Mouse (Mus musculus) gastrocnemius, adult 8-10 months (tissue): Measurements from ENCODE around the gene Tmem274. TPM values are rescaled to one million over a fixed set of nuclear protein-coding genes. Genes with fewer than 3 reads are reported as not detected.
A peak's percentile ranks its signal among the peaks of the same experiment; 100 is the strongest.

Source experiments
- DNase-seq, 2 experiments: peaks; one replicate each; pipeline ENCODE4 v3.0.0; 2022; ENCODE audit warnings: low spot score in 2 of 2
- total RNA-seq, 4 experiments: library from RNA; stranded (reverse); gene quantifications; 2 replicates each; pipeline ENCODE4 v1.2.4; 2022

Tmem274 gene
- total RNA-seq, 4 experiments from 2014 or later: not detected

GRCm38 (mm10) chr4:149469557-149469956, 7.6 kb upstream of the Tmem274 start:
- no peak for DNase-seq

- DNase-seq: no peak
These were observed 2.1 kb upstream of the Tmem274 start for GRCm38 (mm10) chr4:149475096-149475495.

DNA sequence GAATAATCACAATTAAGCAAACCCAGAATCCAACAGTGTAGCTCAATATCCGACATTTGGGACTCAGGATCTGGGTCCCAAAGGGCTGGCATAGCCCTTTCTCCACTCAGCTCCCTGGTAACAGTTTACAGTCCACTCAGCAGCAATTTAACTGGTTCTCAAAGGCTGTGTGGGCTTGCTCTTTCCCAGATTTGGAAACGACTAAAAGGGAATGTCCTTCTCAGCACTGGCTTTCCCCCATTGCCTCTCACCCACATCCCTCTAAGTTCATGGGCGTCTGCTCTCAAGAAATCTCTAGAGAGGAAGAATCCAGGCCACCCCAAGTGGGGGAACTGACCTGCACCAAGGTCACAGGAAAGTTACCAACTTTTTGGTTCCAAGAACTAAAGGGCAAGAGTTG, 7.4 kb downstream of the Tmem274 start:
- peak in 1 of 2 experiments; percentile 9 for DNase-seq

DNA sequence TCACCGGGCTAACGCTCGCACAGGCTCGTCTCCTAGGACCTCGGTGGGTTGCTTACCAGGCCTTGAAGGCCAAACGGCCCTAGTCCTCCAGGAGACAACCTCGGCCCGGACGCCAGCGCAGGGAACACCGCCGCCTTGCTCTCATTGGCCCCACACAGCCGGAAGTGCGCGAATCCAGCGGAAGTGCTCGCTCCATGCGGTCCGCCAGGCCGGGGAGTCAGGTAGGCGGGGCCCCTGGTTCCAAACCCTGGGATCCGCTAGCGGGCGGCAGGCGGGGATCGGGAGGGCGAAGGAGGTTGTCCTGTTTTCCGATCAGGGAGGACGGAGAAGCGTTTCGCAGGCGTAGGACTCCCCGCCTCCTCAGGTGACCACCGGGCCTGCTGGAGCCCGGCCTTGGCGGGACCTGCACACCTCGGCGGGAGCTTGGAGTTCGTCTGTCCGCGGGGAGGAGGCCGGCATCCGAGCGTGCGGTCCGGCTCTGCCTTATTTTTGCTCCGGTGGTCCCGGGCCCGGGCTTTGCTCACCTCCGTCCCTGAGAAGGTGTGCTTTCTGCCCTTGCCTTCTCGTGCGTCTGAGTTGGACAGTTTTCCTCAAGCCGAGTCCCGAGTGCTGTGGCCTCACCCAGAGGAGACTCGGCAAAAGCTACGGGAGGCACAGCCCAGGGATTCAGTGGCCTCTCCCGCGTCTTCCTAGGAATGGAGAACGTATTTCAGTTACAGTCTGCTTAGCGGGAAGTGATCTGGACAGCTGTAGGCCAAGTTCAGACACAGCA, 8.1 kb downstream of the Tmem274 start, which contains the start of the genes Nmnat1 and Lzic:
Gene Nmnat1, minus strand, starts transcription at position 150 of the 772 bp plus-strand sequence.
Gene Lzic, plus strand, starts transcription at position 177 of the 772 bp plus-strand sequence.
- peak; percentile 86 to 87 for DNase-seq

GRCm38 (mm10) chr4:149485825-149486206, 8.6 kb downstream of the Tmem274 start:
- DNase-seq: no peak

DNA sequence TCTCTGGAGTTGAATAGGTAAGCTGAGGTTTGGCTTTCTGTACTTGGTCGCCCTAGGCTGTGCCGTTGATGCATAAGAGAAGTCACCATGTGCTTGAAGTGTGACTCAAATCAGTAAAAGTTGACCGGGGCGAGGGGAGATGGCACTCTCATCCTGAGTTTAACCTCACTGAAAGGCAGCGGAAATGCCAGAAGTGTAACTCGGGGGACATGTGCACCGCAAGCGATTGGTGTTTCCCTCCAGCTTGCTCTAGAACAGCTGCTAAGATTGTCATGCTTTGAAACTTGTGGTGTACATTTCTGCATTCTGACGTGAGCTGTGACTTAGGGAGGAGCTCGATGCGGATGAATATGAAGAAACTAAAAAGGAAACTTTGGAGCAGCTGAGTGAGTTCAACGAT, 10.6 kb downstream of the Tmem274 start:
- DNase-seq: no peak

GRCm38 (mm10) chr4:149489415-149490240, 12.4 kb downstream of the Tmem274 start:
- DNase-seq: no peak

DNA sequence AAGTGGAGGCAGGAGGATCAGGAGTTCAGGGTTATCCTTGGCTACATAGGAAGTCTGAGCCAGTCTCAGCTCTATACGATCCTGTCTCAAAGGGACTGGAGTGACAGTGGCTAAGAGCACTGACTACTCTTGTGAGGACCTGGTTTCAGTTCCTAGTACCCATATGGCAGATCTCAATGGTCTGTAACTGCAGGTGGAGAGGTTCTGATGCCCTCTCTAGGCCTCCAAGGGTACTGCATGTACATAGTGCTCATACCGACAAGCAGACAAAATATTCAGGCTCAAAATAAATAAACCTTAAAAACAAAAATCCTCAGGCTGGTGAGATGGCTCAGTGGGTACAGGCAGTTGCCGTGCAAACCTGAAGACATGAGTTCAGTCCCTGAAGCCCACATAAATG, 14.0 kb downstream of the Tmem274 start:
- no peak for DNase-seq

GRCm38 (mm10) chr4:149496612-149497011, 19.4 kb downstream of the Tmem274 start:
- DNase-seq: no peak

DNA sequence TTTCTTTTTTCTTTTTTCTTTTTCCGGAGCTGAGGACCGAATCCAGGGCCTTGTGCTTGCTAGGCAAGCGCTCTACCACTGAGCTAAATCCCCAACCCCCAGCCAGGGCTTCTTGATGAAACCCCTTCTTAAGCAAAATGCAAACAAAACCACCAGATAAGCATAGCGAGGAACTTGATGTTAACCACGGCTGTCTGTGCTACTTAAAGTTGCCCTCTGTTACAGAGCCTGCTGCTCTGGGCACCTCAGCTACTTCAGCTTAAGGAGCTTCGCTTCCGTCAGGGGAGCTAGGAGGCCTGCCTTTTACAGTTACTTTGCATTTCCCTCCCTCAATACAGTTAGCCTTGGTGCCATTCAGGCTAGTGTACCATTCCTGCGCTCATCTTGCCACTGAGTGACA, 21.7 kb downstream of the Tmem274 start:
- no peak for DNase-seq

DNA sequence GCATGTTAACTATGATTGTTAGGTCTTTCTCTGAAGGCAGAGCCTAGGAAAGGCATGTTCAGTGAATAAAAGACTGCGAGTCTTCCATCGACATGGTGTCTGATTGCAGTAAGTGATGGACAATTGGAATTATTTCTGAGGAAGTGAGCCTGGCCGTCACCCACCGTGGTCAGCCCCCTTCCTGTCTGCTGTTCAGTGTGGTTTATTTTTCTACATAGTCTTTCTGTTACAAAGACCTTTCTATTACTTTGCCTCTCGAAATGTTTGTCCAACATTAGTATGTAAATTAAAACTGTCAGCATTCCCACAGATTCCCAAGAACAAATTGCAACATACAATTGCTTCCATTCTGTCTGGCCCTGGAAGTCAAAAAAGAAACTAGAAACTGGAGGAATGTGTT, 22.6 kb downstream of the Tmem274 start:
- DNase-seq: no peak

DNA sequence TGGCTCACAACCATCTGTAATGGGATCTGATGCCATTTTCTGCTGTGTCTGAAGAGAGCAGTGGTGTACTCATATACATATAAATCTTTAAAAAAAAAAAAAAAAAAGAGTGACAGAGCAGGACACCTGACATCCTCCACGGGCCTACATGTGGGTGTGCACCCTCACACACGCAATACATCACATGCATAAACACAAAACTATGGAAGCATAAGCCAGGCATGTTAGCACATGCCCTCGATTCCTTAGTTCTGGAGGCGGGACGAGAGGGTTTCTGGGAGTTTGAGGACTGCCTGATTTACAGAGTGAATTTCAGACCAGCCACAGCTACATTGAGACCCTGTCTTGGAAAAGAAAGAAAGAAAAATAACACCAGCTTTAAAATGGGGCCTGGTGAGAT, 27.2 kb downstream of the Tmem274 start:
- DNase-seq: no peak

DNA sequence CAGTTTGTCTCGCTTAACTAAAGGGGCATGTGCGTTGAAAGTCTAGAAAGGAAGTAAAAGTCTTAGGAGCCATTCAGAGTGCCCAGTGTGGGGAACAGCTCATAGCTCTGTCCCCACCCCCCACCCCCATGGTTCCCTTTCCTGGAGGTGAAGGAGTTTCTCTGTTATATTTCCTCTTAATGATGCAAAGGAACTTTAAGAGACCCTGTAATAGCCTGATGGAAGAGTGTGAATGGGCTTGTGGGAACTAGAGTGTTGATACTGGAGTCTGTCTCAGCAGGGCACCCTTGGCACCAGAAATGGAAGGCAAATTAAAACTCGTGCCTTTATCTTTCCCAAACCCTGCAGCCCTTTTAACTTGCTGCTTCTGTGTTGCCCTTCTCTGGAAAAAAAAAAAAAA, 27.7 kb downstream of the Tmem274 start:
- no peak for DNase-seq

DNA sequence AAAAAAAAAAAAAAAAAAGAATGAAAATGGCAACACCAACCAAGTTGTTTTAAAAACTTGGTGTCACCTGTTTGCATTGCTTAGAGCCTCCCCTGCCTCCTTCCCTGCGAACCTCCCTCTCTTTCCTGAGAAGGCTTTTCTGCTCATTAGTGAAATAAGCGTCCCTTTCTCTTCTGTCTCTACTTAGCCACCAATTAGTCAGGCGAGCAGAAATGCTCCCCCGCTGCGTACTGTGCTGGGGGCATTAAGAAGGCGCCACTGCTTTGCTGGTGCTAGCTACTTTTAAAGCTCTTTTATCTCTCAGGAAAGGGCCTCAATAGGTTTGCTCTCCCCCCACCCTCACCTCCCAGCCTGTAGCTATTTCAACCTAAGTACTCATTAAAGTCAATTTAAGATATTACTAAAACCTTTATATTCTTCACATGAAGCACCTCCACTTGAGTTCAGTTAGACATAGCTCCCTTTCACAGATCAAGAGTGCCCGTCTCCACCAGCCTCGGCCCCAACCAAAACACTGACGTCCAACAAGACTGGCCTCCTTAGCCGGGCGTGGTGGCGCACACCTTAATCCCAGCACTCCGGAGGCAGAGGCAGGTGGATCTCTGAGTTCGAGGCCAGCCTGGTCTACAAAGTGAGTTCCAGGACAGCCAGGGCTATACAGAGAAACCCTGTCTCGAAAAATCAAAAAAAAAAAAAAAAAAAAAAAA, 28.2 kb downstream of the Tmem274 start:
- no peak for DNase-seq

GRCm38 (mm10) chr4:149506904-149507303, 29.7 kb downstream of the Tmem274 start:
- DNase-seq: no peak

- no peak for DNase-seq
These were observed 34.1 kb downstream of the Tmem274 start for GRCm38 (mm10) chr4:149511221-149511646.

GRCm38 (mm10) chr4:149512072-149512471, 34.9 kb downstream of the Tmem274 start:
- DNase-seq: no peak

DNA sequence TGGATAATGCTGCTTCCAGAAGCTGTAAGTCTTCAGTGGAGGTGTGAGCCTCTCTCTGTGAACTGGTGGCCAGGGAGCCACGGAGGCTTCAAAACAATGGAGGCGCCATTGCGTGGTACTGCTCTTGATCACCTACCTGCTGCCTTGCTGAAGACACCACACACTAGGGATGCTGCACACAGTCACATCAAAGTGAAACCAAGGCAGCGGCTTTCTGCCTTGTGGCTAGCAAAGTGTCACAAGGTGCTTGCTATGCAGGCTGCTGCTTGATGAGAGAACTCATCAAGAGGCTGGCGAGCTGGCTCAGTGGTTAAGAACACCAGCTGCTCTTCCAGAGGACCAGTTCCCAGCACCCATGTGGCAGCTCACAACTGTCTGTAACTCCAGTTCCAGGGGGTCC, 38.5 kb downstream of the Tmem274 start:
- no peak for DNase-seq

- DNase-seq: peak; percentile 97 to 98
These were observed 40.7 kb downstream of the Tmem274 start, which contains the start of gene Ctnnbip1 for GRCm38 (mm10) chr4:149517868-149518340. Ctnnbip1 (plus strand) TSS chr4:149518236.

DNA sequence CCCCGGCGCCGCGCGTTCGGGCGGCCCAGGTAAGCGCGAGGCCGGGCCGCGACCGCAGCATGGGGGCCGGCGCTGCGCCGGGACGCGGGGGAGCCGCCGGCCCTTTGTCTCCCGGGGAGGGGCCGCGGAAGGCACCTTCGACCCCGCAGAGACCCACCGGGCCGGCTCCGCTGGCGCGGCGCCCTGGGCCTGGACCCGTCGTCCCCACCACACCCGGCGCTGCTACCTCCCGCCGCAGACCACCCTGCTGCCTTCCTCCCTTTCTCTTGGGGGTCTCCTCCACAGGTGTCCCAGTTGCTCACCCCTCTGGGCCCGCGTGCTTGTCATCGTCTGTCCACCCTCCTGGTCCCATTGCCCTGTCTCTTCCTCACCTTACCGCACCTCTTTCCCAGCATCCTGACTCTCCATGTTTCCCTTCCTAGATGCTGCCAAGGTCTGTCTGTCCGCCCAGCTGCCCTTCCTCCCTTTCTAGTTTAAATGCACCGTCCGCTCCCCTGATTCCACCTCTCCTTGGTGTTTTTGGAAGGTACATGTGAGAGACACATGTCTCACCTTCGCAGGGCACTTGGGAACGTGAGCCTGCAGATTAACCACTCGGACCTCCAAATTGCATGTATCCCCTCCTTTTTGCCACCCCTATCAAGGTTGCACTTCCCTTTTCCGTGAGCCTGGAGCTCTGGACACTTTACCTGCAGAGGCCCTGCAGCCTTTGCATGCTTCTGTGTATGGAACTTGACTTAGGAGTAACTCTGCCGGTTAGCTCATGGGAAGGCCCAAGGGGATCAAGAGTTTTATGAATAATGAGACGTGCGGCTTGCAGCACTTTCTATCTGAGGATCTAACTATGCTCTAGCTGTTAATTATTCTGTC, 41.4 kb downstream of the Tmem274 start:
- DNase-seq: peak in 1 of 2 experiments; percentile 15

- no peak for DNase-seq
These were observed 44.1 kb downstream of the Tmem274 start for GRCm38 (mm10) chr4:149521258-149521657.
